Mouse (Mus musculus): ENCODE measurements around the gene Prdm16.

- TF ChIP-seq MAX (IDR thresholded peaks at IDR 0.05) (no peak), CTCF (IDR thresholded peaks at IDR 0.05; ENCODE audit: control insufficient read depth, insufficient read depth, insufficient read length) (no peak), USF1 (IDR thresholded peaks at IDR 0.05; ENCODE audit: low read depth) (no peak), FOSL1 (IDR thresholded peaks at IDR 0.05; ENCODE audit: insufficient read depth, low read length, poor library complexity, severe bottlenecking) (no peak)
Observed at GRCm38 (mm10) chr4:154630763-154631162, 5.9 kb downstream of the Prdm16 start.

All from C2C12 (cell line).